Mouse (Mus musculus): Measurements from ENCODE around the gene Spock1. TPM values are rescaled to one million over a fixed set of nuclear protein-coding genes. Genes with fewer than 3 reads are reported as not detected.

The Spock1 gene
- polyA plus RNA-seq, 1 experiment from 2014 or later, result 1.6 TPM

DNA sequence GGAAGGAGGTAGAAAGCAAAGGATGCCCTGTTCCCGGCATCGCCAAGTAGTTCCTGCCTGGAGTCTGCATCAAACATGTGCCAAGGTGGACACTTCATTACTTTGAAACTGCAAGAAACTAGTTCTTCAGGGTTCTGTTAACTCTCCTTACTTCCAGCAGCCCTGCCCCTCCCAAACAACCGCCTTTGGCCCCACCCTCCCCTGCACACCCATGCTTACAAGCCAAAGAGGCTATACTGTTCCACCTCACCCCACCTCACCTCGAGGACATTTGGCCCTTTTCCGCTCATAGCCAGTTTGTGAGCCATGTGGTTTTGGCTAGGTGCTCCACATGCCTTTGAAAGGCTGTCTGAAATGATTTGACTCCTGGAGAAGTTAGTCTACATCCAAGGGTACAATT lies 211.4 kb downstream of the Spock1 start:
- Histone ChIP-seq H3K27ac (replicated peaks) (no peak overlapping the region), H3K36me3 (ENCODE audit: control insufficient read depth, insufficient read depth, low read length) (no peaks in the 10 kb centered on the region), H3K4me1 (replicated peaks; ENCODE audit: control insufficient read depth, insufficient read depth) (no peaks in the 10 kb centered on the region), H3K4me2 (replicated peaks; ENCODE audit: low read depth) (no peak overlapping the region), H3K4me3 (ENCODE audit: low read depth, low read length) (no peak overlapping the region), H3K9me3 (ENCODE audit: control insufficient read depth, low read length) (no peaks in the 10 kb centered on the region), H3K27me3 (ENCODE audit: control insufficient read depth, insufficient read depth, low read length) (no peaks in the 10 kb centered on the region), H3K9ac (ENCODE audit: low read length) (no peak overlapping the region)
- ATAC-seq (ENCODE audit: low FRiP score, low TSS enrichment), result no peak; the same call in 1 of the 2 replicates
- WGBS, result 55% methylated on average over 5 of the region's 5 CpGs
- TF ChIP-seq CTCF (IDR thresholded peaks at IDR 0.05; ENCODE audit: low read depth), result no peak
- no peak for DNase-seq (ENCODE audit: low spot score)

DNA sequence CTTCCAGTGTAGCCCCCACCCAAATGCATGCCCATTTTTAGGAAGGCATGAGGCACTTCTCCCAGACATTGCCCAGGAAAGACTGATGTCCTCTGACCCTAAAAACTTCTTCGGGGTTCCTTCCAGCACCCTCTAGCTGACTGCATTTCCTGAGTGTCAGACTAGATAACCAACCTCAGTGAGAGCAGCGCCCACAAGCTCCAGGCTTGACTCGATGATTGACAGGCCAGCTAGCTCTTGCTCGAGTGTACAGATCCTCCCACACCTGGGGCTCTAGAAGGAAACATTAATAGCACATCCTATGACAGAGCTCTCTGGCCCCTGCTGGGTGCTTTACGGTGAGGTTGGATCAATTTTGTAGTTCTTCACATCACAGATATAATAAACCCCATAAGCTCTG lies 219.2 kb downstream of the Spock1 start:
- no peak overlapping the region for H3K9ac ChIP-seq (ENCODE audit: low read length)
- no peaks in the 10 kb centered on the region for H3K36me3 ChIP-seq (ENCODE audit: control insufficient read depth, insufficient read depth, low read length)
- H3K27ac ChIP-seq (replicated peaks), result no peak overlapping the region
- no peak for ATAC-seq (ENCODE audit: low FRiP score, low TSS enrichment)
- H3K4me3 ChIP-seq (ENCODE audit: low read depth, low read length), result no peak overlapping the region
- H3K27me3 ChIP-seq (ENCODE audit: control insufficient read depth, insufficient read depth, low read length), result no peaks in the 10 kb centered on the region
- H3K9me3 ChIP-seq (ENCODE audit: control insufficient read depth, low read length), result no peaks in the 10 kb centered on the region
- WGBS, result 69% methylated on average over 5 of the region's 5 CpGs
- no peaks in the 10 kb centered on the region for H3K4me1 ChIP-seq (replicated peaks; ENCODE audit: control insufficient read depth, insufficient read depth)
- H3K4me2 ChIP-seq (replicated peaks; ENCODE audit: low read depth), result no peak overlapping the region
- TF ChIP-seq CTCF (IDR thresholded peaks at IDR 0.05; ENCODE audit: low read depth) (no peak), EP300 (optimal IDR thresholded peaks at IDR 0.05) (no peak)
- no peak for DNase-seq (ENCODE audit: low spot score)

DNA sequence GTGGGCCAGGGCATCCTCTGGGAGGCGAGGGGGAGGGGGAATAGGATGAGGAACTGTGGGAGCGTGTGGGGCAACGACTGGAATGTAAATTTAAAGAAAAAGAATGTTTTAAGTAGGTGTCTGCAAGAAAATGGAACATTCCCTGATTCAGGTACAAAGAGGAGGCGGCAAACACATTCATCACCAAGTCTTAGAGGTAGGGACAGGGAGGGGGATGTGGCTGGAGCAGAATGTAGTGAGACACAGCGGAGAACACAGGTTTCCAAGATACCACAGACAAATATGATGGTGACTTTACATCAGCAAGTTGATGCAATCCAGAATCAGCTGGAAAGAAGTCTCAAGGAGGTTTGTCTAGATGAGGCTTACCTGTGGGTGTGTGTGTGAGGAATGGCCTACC lies 221.7 kb downstream of the Spock1 start:
- no peak overlapping the region for H3K27ac ChIP-seq (replicated peaks)
- H3K9me3 ChIP-seq (ENCODE audit: control insufficient read depth, low read length), result no peaks in the 10 kb centered on the region
- H3K36me3 ChIP-seq (ENCODE audit: control insufficient read depth, insufficient read depth, low read length), result no peaks in the 10 kb centered on the region
- H3K4me3 ChIP-seq (ENCODE audit: low read depth, low read length), result no peak overlapping the region
- no peak overlapping the region for H3K9ac ChIP-seq (ENCODE audit: low read length)
- H3K4me1 ChIP-seq (replicated peaks; ENCODE audit: control insufficient read depth, insufficient read depth), result no peaks in the 10 kb centered on the region
- DNase-seq (ENCODE audit: low spot score) (no peak), ATAC-seq (ENCODE audit: low FRiP score, low TSS enrichment) (no peak)
- no peaks in the 10 kb centered on the region for H3K27me3 ChIP-seq (ENCODE audit: control insufficient read depth, insufficient read depth, low read length)
- 56% methylated on average over 5 of the region's 5 CpGs for WGBS
- no peak overlapping the region for H3K4me2 ChIP-seq (replicated peaks; ENCODE audit: low read depth)
- TF ChIP-seq EP300 (optimal IDR thresholded peaks at IDR 0.05) (no peak), CTCF (IDR thresholded peaks at IDR 0.05; ENCODE audit: low read depth) (no peak)

DNA sequence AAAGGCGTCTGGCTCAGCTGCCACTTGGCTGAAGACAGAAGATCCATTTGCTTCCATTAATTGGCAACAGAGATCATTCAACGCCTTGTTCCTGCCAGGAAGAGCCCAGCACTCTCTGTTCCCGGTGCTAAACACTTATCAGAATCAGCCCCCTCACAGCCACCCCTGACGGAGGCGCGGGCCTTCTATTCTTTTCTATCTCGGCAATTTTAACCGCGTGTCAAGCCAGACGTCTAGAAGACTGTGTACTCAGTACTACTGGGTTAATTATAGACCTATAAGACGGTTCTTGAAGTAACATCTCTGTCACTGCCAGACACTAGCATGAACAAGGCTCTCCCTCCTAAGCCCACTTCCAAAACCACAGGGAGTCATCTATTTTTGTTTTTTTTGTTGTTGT lies 222.9 kb downstream of the Spock1 start:
- no peaks in the 10 kb centered on the region for H3K9me3 ChIP-seq (ENCODE audit: control insufficient read depth, low read length)
- no peak overlapping the region for H3K9ac ChIP-seq (ENCODE audit: low read length)
- no peak overlapping the region for H3K27ac ChIP-seq (replicated peaks)
- no peak overlapping the region for H3K4me3 ChIP-seq (ENCODE audit: low read depth, low read length)
- no peak for DNase-seq (ENCODE audit: low spot score)
- TF ChIP-seq EP300 (optimal IDR thresholded peaks at IDR 0.05) (no peak), CTCF (IDR thresholded peaks at IDR 0.05; ENCODE audit: low read depth) (no peak)
- H3K36me3 ChIP-seq (ENCODE audit: control insufficient read depth, insufficient read depth, low read length), result no peaks in the 10 kb centered on the region
- no peak for ATAC-seq (ENCODE audit: low FRiP score, low TSS enrichment)
- no peaks in the 10 kb centered on the region for H3K4me1 ChIP-seq (replicated peaks; ENCODE audit: control insufficient read depth, insufficient read depth)
- no peak overlapping the region for H3K4me2 ChIP-seq (replicated peaks; ENCODE audit: low read depth)
- no peaks in the 10 kb centered on the region for H3K27me3 ChIP-seq (ENCODE audit: control insufficient read depth, insufficient read depth, low read length)
- WGBS, result 58% methylated on average over 11 of the region's 11 CpGs

DNA sequence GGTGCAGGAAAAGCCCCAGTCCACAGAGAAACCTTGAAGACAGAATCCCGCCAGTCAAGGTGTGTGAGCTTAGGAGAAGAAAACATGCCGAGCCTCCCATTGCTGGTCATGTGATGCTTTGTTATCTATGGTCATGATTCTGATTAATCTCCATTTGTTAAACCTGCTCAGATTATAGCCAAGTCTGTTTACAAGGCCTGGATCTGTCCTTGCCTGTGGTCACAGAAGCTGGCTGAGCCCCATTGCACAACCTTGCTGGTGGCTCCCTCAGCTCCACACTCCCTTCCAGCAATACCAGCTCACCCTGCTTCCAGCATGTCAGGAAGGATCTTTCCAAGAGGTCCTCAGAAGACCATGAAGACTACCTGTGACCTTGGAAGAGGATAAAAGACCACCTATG lies 228.5 kb downstream of the Spock1 start:
- H3K4me1 ChIP-seq (replicated peaks; ENCODE audit: control insufficient read depth, insufficient read depth), result no peaks in the 10 kb centered on the region
- no peaks in the 10 kb centered on the region for H3K36me3 ChIP-seq (ENCODE audit: control insufficient read depth, insufficient read depth, low read length)
- no peak for DNase-seq (ENCODE audit: low spot score)
- TF ChIP-seq CTCF (IDR thresholded peaks at IDR 0.05; ENCODE audit: low read depth) (no peak), EP300 (optimal IDR thresholded peaks at IDR 0.05) (no peak)
- no peaks in the 10 kb centered on the region for H3K9me3 ChIP-seq (ENCODE audit: control insufficient read depth, low read length)
- H3K4me3 ChIP-seq (ENCODE audit: low read depth, low read length), result no peak overlapping the region
- no peaks in the 10 kb centered on the region for H3K27me3 ChIP-seq (ENCODE audit: control insufficient read depth, insufficient read depth, low read length)
- H3K4me2 ChIP-seq (replicated peaks; ENCODE audit: low read depth), result no peak overlapping the region
- ATAC-seq (ENCODE audit: low FRiP score, low TSS enrichment), result no peak
- 53% methylated on average over 2 of the region's 2 CpGs for WGBS
- no peak overlapping the region for H3K27ac ChIP-seq (replicated peaks)
- no peak overlapping the region for H3K9ac ChIP-seq (ENCODE audit: low read length)

DNA sequence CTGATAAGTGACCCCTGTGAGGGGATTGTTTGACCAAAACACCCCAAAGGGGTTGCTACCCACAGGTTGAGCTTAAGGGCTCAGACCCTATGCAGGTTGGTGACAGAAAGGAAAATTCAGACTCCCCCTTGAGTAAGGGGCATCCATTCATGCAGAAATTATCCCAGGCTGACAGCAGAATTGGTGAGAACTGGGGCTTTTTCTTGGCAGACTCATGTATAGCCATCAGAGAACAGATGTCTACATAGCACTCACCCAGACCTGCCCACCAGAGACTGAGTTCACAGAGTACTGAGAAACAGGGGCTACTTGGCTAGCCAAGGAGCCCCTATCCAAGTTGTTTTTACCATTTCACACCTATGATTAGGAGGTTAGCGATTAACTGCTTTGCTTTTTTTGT lies 231.3 kb downstream of the Spock1 start:
- H3K36me3 ChIP-seq (ENCODE audit: control insufficient read depth, insufficient read depth, low read length), result no peaks in the 10 kb centered on the region
- H3K4me1 ChIP-seq (replicated peaks; ENCODE audit: control insufficient read depth, insufficient read depth), result no peaks in the 10 kb centered on the region
- DNase-seq (ENCODE audit: low spot score) (no peak), ATAC-seq (ENCODE audit: low FRiP score, low TSS enrichment) (no peak)
- H3K4me3 ChIP-seq (ENCODE audit: low read depth, low read length), result no peak overlapping the region
- TF ChIP-seq EP300 (optimal IDR thresholded peaks at IDR 0.05), result no peak
- WGBS, result 92% methylated on average over 1 of the region's 1 CpGs
- H3K27ac ChIP-seq (replicated peaks), result no peak overlapping the region
- no peak overlapping the region for H3K9ac ChIP-seq (ENCODE audit: low read length)
- H3K9me3 ChIP-seq (ENCODE audit: control insufficient read depth, low read length), result no peaks in the 10 kb centered on the region
- no peaks in the 10 kb centered on the region for H3K27me3 ChIP-seq (ENCODE audit: control insufficient read depth, insufficient read depth, low read length)
- no peak overlapping the region for H3K4me2 ChIP-seq (replicated peaks; ENCODE audit: low read depth)

Measured in stomach, postnatal 0 days (tissue).